Mouse (Mus musculus) CD4-positive naive resting alpha-beta T cell, adult 57 days (primary cell): Measurements from ENCODE around the gene Thsd7b. TPM values are rescaled to one million over a fixed set of nuclear protein-coding genes. Genes with fewer than 3 reads are reported as not detected.

ENCODE experiments used
- total RNA-seq: library from RNA; stranded (reverse); gene quantifications from one replicate; pipeline ENCODE4 v1.2.4, GENCODE M21; 2023

Gene Thsd7b
- not detected for total RNA-seq

GRCm38 (mm10) chr1:129272982-129273937 is at the start of gene Thsd7b:
TSS of gene Thsd7b (plus strand) at chr1:129273302.

